Mouse (Mus musculus) testis, adult 2 months (tissue): ENCODE measurements at regions not wholly inside any gene's neighbourhood (a gene's known extent, or its start where the extent isn't known, plus 50 kb on each side); places are given as distances from the start of the nearest gene placed in this dataset.

Experiments
- CTCF ChIP-seq: fragments of 200-500 bp; IDR thresholded peaks from 2 replicates; pipeline ENCODE4 v1.5.1; 2012; ENCODE audit warnings: low read depth, mild to moderate bottlenecking, inconsistent platforms, low read length, moderate library complexity; ENCODE audit not compliant: control insufficient read depth, insufficient read depth, insufficient replicate concordance
- POLR2A ChIP-seq: fragments of 200-500 bp; IDR thresholded peaks from 2 replicates; pipeline ENCODE4 v1.6.1; 2012; ENCODE audit warnings: low read depth, mild to moderate bottlenecking, inconsistent platforms, low read length, moderate library complexity; ENCODE audit not compliant: control insufficient read depth

DNA sequence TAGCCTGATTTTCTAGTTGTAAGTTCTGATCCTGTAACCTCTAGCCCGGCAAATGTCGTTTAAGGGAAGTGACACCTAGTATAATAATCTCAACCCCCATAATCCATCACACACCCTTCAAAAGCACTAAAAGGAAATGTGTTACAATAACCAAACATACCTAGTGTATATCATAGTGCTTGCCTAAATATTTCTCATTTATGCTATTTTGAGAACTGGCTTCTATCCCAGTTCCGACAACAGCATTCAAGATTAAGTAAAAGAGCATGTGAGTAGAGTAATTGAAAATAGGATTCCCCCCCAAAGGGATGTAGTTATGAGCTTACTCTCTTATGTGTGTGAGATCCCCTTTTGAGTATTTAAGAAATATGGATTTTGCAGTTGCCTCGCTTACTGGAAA lies 165.1 kb upstream of the Egflam start:
- TF ChIP-seq CTCF (no peak), POLR2A (no peak)
